Mouse (Mus musculus) splenic B cell, adult 2 months (primary cell): ENCODE data around the gene Vmn1r47.
"Not testable (repeated sequence)": the region's sequence is repeated elsewhere in the genome, so short reads cannot be mapped to it uniquely, and the experiment has no call there.

ENCODE experiments used
- DNase-seq: peaks from one replicate; pipeline ENCODE4 v3.0.0-alpha.2; 2011; ENCODE audit warnings: low read depth, low spot score
- H3K27me3 ChIP-seq: 2 replicates; pipeline ENCODE4 v1.6.1; 2012; ENCODE audit warnings: mild to moderate bottlenecking, low read length, moderate library complexity, mixed read lengths; ENCODE audit not compliant: control insufficient read depth, poor library complexity, insufficient read depth, severe bottlenecking
- H3K36me3 ChIP-seq: 2 replicates; pipeline ENCODE4 v1.6.1; 2012; ENCODE audit warnings: mild to moderate bottlenecking, low read length, moderate library complexity, mixed read lengths; ENCODE audit not compliant: control insufficient read depth, poor library complexity, insufficient read depth, severe bottlenecking

Gene Vmn1r47

GRCm38 (mm10) chr6:90015847-90016246 is at the start of gene Vmn1r47:
TSS of gene Vmn1r47 (plus strand) at chr6:90016147.
- DNase-seq, H3K27me3 ChIP-seq, H3K36me3 ChIP-seq: not testable (repeated sequence)

- H3K27me3 ChIP-seq: no peaks in the 10 kb centered on the region
- DNase-seq: no peak
- no peaks in the 10 kb centered on the region for H3K36me3 ChIP-seq
These were observed 49.6 kb upstream of the Vmn1r47 start for GRCm38 (mm10) chr6:89966341-89966740.

GRCm38 (mm10) chr6:89969013-89969412 is 46.9 kb upstream of the Vmn1r47 start, which contains the start of gene Vmn1r46:
TSS of gene Vmn1r46 (plus strand) at chr6:89969313.
- H3K27me3 ChIP-seq: no peaks in the 10 kb centered on the region
- no peak for DNase-seq
- no peaks in the 10 kb centered on the region for H3K36me3 ChIP-seq

- no peak for DNase-seq
- no peaks in the 10 kb centered on the region for H3K27me3 ChIP-seq
- H3K36me3 ChIP-seq: no peaks in the 10 kb centered on the region
These were observed 30.0 kb upstream of the Vmn1r47 start for GRCm38 (mm10) chr6:89985989-89986388.

GRCm38 (mm10) chr6:90036741-90037140 is 20.8 kb downstream of the Vmn1r47 start, which contains the start of gene Vmn1r48:
TSS of gene Vmn1r48 (minus strand) at chr6:90036841.
- not testable (repeated sequence) for H3K27me3 ChIP-seq, DNase-seq, H3K36me3 ChIP-seq
